Mouse (Mus musculus) megakaryocyte, embryonic 14.5 days (primary cell): ENCODE measurements at regions not wholly inside any gene's neighbourhood (a gene's known extent, or its start where the extent isn't known, plus 50 kb on each side); places are given as distances from the start of the nearest gene placed in this dataset.

ENCODE experiments used
- FLI1 ChIP-seq: IDR thresholded peaks from 2 replicates; pipeline ENCODE4 v1.6.1; 2012; ENCODE audit warnings: low read length, inconsistent platforms, mixed read lengths
- GATA1 ChIP-seq: IDR thresholded peaks from 3 replicates; pipeline ENCODE4 v1.6.1; 2012; ENCODE audit warnings: mixed read lengths, low read length, inconsistent platforms, borderline replicate concordance

GRCm38 (mm10) chr14:114808621-114809020 lies 283.4 kb upstream of the Gpc5 start:
- TF ChIP-seq FLI1 (no peak), GATA1 (no peak)
